Mouse (Mus musculus) hindbrain, embryonic 12.5 days (tissue): ENCODE measurements around the gene Odf3b. TPM values are rescaled to one million over a fixed set of nuclear protein-coding genes. Genes with fewer than 3 reads are reported as not detected.
A peak's percentile ranks its signal among the peaks of the same experiment; 100 is the strongest.

ENCODE experiments used
- ATAC-seq: fragments of 200-750 bp; cut with Nextera tagmentation; 2 replicates; pipeline ENCODE4 v1.8.0; 2017; ENCODE audit warnings: moderate TSS enrichment; ENCODE audit not compliant: low FRiP score
- H3K27ac ChIP-seq: fragments of 300-500 bp; sonication (generic); 2 replicates; pipeline ENCODE4 v1.5.1; 2016; ENCODE audit warnings: mild to moderate bottlenecking
- H3K27me3 ChIP-seq: fragments of 300-500 bp; sonication (generic); 2 replicates; pipeline ENCODE4 v1.6.1; 2016; ENCODE audit warnings: mild to moderate bottlenecking
- H3K36me3 ChIP-seq: fragments of 300-500 bp; sonication (generic); 2 replicates; pipeline ENCODE4 v1.6.1; 2016; ENCODE audit warnings: mild to moderate bottlenecking
- H3K4me1 ChIP-seq: fragments of 300-500 bp; sonication (generic); 2 replicates; pipeline ENCODE4 v1.6.1; 2016
- H3K4me2 ChIP-seq: fragments of 300-500 bp; sonication (generic); replicated peaks from 2 replicates; pipeline ENCODE4 v1.6.1; 2016; ENCODE audit warnings: mild to moderate bottlenecking
- H3K4me3 ChIP-seq: fragments of 300-500 bp; sonication (generic); 2 replicates; pipeline ENCODE4 v1.5.1; 2016; ENCODE audit warnings: mild to moderate bottlenecking
- H3K9ac ChIP-seq: fragments of 300-500 bp; sonication (generic); 2 replicates; pipeline ENCODE4 v1.6.1; 2016; ENCODE audit warnings: mild to moderate bottlenecking, moderate library complexity
- H3K9me3 ChIP-seq: fragments of 300-500 bp; sonication (generic); replicated peaks from 2 replicates; pipeline ENCODE4 v1.6.1; 2016; ENCODE audit warnings: mild to moderate bottlenecking
- WGBS: fragments of 180-500 bp; shearing (Covaris S2); methylation state at CpG from one replicate; pipeline ENCODE4 v1.1.7; 2016; 5-methylcytosine and 5-hydroxymethylcytosine counted together
- polyA plus RNA-seq: library from polyadenylated mRNA; unstranded; fragments of >200 nt; fragmentation: Nextera tagmentation; extraction: Ambion mirVana; gene quantifications from 2 replicates; pipeline ENCODE4 v1.2.1, GENCODE M21; 2016

Odf3b gene
- polyA plus RNA-seq, 1 experiment from 2014 or later: 2.6 TPM

GRCm38 (mm10) chr15:89373762-89374248, 5.3 kb downstream of the Odf3b start, which contains the start of gene Sco2:
Gene Sco2, minus strand, starts transcription at chr15:89373846.
- Histone ChIP-seq H3K4me1 (peaks cover 23% of the 10 kb centered on the region), H3K4me2 (peak within 1 kb of the TSS; percentile 69), H3K27me3 (peaks cover 37% of the 10 kb centered on the region), H3K9me3 (no peaks in the 10 kb centered on the region), H3K9ac (peak within 1 kb of the TSS; percentile 73), H3K36me3 (peaks cover 41% of the 10 kb centered on the region), H3K4me3 (peak within 1 kb of the TSS; percentile 63), H3K27ac (peak within 1 kb of the TSS; percentile 95)
- peak; percentile 80 for ATAC-seq
- WGBS: 0% methylated on average over 42 of the region's 42 CpGs

DNA sequence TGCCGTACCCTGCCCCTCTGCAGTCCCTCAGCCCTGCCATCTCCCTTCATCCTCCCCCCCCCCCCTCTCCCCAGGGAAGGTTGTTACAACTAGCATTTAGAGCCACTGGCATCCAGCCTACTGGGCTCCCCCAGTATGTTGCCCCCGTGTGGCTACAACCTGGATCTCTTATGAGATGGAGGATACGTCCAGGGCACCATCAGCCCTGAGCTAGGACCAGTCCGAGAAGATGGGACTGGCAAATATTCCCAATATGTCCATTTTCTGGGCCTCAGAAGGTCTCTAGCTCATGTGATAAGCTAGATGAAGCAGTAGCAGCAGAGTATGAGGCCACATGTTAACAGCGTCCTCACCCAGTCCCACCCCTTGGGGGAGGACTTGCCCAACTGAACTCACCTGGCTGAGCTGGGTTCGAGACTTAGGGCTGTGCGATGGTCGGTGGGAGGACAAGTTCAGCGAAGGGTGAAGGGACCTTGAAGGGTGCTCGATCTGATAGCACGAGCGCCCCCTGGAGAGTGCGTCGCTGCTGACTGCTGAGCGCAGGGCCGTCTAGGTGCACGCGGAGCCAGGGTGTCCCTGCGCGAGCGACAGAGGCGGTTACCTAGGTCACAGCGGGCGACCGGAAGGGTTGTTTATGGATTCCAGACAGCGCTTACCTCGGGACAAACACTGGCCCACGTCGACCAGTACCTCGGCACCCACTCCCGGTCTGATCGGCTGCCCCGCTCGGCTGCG, 5.9 kb downstream of the Odf3b start:
- H3K27me3 ChIP-seq: peaks cover 31% of the 10 kb centered on the region
- H3K4me3 ChIP-seq: peak overlapping the region; percentile 63
- peak overlapping the region; percentile 73 for H3K9ac ChIP-seq
- H3K9me3 ChIP-seq: no peaks in the 10 kb centered on the region
- peak overlapping the region; percentile 95 for H3K27ac ChIP-seq
- 2% methylated on average over 35 of the region's 35 CpGs for WGBS
- peaks cover 17% of the 10 kb centered on the region for H3K4me1 ChIP-seq
- peak overlapping the region; percentile 69 for H3K4me2 ChIP-seq
- ATAC-seq: peak; percentile 84
- peaks cover 47% of the 10 kb centered on the region for H3K36me3 ChIP-seq

DNA sequence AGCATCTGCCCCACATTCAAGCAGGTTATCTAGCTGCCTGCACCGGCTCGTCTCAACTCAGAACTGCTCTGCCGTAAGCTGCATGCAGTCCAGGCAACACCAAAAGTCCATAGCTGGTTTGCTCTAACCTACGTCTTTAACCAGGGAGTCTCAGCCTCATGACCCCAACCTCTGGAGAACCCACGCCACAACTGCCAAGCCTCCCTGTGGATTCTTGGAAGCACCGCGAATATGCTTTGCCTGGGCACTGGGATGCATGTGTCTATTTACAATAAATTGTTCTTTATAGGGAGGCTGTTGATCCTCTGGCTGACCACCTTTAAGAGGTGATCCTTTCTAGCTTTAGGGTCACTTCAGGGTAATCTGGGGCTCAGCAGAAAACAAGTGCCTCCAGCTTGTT, 6.5 kb downstream of the Odf3b start:
- peaks cover 15% of the 10 kb centered on the region for H3K4me1 ChIP-seq
- ATAC-seq: no peak
- H3K9ac ChIP-seq: 0 out of 2 replicates have a peak overlapping the region, but pooled peaks have one; percentile 73
- peaks cover 54% of the 10 kb centered on the region for H3K36me3 ChIP-seq
- peak overlapping the region; percentile 63 for H3K4me3 ChIP-seq
- WGBS: 86% methylated on average over 7 of the region's 7 CpGs
- H3K4me2 ChIP-seq: peak overlapping the region; percentile 69
- H3K9me3 ChIP-seq: no peaks in the 10 kb centered on the region
- no peak overlapping the region for H3K27ac ChIP-seq
- H3K27me3 ChIP-seq: peaks cover 24% of the 10 kb centered on the region

DNA sequence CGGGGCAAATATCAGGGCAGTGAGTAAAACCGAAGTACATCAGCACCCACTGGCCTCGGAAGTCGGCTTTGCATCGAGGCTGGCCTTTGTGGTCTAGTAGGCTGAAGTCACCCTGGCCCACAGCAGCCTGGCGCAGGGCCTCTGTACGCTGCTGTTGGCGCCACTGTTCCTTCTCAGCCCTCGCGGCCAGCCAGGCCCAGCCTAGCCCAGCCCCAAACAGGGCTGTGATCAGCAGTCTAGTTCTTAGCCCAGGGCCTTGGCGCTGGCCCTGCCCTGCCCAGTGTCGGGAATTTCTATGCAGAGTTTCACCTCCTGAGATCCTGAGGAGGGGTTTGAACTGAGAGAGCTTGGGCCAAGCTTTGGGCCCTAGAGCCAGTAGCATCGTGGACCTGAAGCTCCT, 7.0 kb downstream of the Odf3b start:
- H3K4me3 ChIP-seq: no peak overlapping the region
- no peak overlapping the region for H3K27ac ChIP-seq
- peaks cover 13% of the 10 kb centered on the region for H3K4me1 ChIP-seq
- peaks cover 20% of the 10 kb centered on the region for H3K27me3 ChIP-seq
- WGBS: 89% methylated on average over 13 of the region's 13 CpGs
- no peak overlapping the region for H3K9ac ChIP-seq
- H3K9me3 ChIP-seq: no peaks in the 10 kb centered on the region
- H3K4me2 ChIP-seq: 0 out of 2 replicates have a peak overlapping the region, but pooled peaks have one; percentile 69
- peaks cover 59% of the 10 kb centered on the region for H3K36me3 ChIP-seq
- ATAC-seq: no peak

- no peak overlapping the region for H3K9ac ChIP-seq
- H3K27me3 ChIP-seq: no peaks in the 10 kb centered on the region
- no peaks in the 10 kb centered on the region for H3K9me3 ChIP-seq
- no peak overlapping the region for H3K4me2 ChIP-seq
- no peaks in the 10 kb centered on the region for H3K4me1 ChIP-seq
- H3K36me3 ChIP-seq: peaks cover 95% of the 10 kb centered on the region
- no peak overlapping the region for H3K4me3 ChIP-seq
- no peak overlapping the region for H3K27ac ChIP-seq
- whole genome bisulfite sequencing: 90% methylated on average over 4 of the region's 4 CpGs
- no peak for ATAC-seq
Measured at GRCm38 (mm10) chr15:89365141-89365551, 13.9 kb downstream of the Odf3b start.

DNA sequence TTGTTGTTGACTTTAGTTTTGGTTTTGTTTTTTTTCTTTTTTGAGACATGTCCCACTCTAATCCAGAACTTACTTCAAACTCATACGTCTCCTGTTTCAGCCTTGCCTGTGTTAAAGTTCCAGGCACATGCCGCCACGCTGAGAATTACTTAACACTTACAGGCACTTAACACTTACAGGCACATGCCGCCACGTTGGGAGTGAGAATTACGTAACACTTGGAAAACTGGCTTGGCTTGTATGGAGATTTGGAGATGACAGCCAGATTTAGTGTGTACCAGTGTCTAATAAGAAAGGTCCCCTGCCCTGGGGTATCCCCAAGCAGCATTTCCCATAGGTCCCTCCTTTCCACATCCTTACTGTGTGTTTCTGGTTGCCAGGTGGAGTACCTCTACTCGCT, 16.0 kb downstream of the Odf3b start:
- Histone ChIP-seq H3K4me1 (peaks cover 3% of the 10 kb centered on the region; the same call in 1 of the 2 replicates), H3K9ac (no peak overlapping the region), H3K9me3 (no peaks in the 10 kb centered on the region), H3K36me3 (peaks cover 78% of the 10 kb centered on the region), H3K4me3 (no peak overlapping the region), H3K27ac (no peak overlapping the region), H3K27me3 (no peaks in the 10 kb centered on the region), H3K4me2 (no peak overlapping the region)
- WGBS: 94% methylated on average over 7 of the region's 7 CpGs
- ATAC-seq: no peak

- ATAC-seq: no peak
- Histone ChIP-seq H3K36me3 (peaks cover 36% of the 10 kb centered on the region), H3K4me3 (no peak overlapping the region), H3K27me3 (no peaks in the 10 kb centered on the region), H3K9me3 (no peaks in the 10 kb centered on the region), H3K4me2 (no peak overlapping the region), H3K9ac (no peak overlapping the region), H3K4me1 (peaks cover 30% of the 10 kb centered on the region), H3K27ac (no peak overlapping the region)
- WGBS: 88% methylated on average over 3 of the region's 3 CpGs
Measured at GRCm38 (mm10) chr15:89358784-89359183, 20.3 kb downstream of the Odf3b start.

DNA sequence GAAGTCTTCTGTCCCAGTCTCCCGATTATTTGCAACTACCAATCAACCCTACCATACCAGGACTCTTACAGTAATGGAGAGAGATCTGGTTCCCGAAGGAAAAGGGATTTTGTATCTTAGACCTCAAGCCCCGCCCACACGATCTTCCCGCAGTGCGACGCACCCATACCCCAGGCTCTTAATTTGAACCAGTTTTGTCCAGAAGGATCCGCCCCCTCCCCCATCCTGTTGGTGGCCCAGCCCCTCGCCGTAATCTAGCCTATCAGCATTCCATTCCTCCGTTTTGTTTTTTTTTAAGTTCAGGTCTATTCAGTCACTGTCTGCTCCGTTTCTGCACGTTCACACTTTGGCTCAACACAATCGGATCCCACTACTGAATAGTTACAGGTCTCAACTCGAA, 22.7 kb downstream of the Odf3b start:
- WGBS: under 1% methylated on average over 15 of the region's 15 CpGs

GRCm38 (mm10) chr15:89355241-89356187, 23.6 kb downstream of the Odf3b start, which contains the start of the genes Lmf2 and Ncaph2:
Gene Lmf2, minus strand, starts transcription at chr15:89355659.
Gene Ncaph2, plus strand, starts transcription at chr15:89355719.
- Histone ChIP-seq H3K36me3 (peaks cover 39% of the 10 kb centered on the region), H3K27me3 (no peaks in the 10 kb centered on the region), H3K4me3 (peak within 1 kb of the TSS; percentile 79), H3K9ac (peak within 1 kb of the TSS; percentile 80), H3K27ac (peak within 1 kb of the TSS; percentile 82), H3K9me3 (no peaks in the 10 kb centered on the region), H3K4me1 (peaks cover 31% of the 10 kb centered on the region), H3K4me2 (peak within 1 kb of the TSS; percentile 69)
- peak; percentile 90 for ATAC-seq
- WGBS: under 1% methylated on average over 64 of the region's 64 CpGs

More for the DNA sequence above, 22.7 kb downstream of the Odf3b start:
- peak overlapping the region; percentile 79 for H3K4me3 ChIP-seq
- peak overlapping the region; percentile 80 for H3K9ac ChIP-seq
- peaks cover 39% of the 10 kb centered on the region for H3K36me3 ChIP-seq
- H3K4me2 ChIP-seq: peak overlapping the region; percentile 69
- no peaks in the 10 kb centered on the region for H3K27me3 ChIP-seq
- peak overlapping the region; percentile 82 for H3K27ac ChIP-seq
- no peaks in the 10 kb centered on the region for H3K9me3 ChIP-seq
- ATAC-seq: peak; percentile 35; the same call in 1 of the 2 replicates
- H3K4me1 ChIP-seq: peaks cover 31% of the 10 kb centered on the region

- H3K36me3 ChIP-seq: peaks cover 36% of the 10 kb centered on the region
- H3K4me3 ChIP-seq: peak overlapping the region; percentile 79
- peak overlapping the region; percentile 80 for H3K9ac ChIP-seq
- H3K27ac ChIP-seq: no peak overlapping the region
- H3K9me3 ChIP-seq: no peaks in the 10 kb centered on the region
- H3K27me3 ChIP-seq: no peaks in the 10 kb centered on the region
- 81% methylated on average over 7 of the region's 7 CpGs for WGBS
- ATAC-seq: no peak
- peak overlapping the region; percentile 69 for H3K4me2 ChIP-seq
- H3K4me1 ChIP-seq: peaks cover 31% of the 10 kb centered on the region
Measured at GRCm38 (mm10) chr15:89354455-89354854, 24.6 kb downstream of the Odf3b start.

DNA sequence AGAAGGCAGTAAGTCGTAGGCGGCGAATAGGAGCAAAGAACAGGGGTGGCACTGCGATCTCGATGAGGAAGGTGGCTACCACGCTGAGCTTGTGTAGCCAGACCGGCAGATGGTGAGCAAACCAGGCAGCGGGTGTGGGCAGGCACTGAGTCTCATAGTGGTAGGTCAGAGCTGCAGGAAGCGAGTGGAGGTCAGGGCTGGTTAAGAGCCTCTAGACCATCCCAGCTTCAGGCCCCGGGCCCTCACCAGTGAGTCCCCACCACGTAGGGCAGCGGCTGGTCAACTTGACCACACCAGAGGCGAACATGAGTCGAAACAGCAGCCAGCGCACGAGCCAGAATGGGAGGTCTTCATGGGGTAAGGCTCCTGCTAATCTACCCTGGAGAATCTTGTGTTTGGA, 25.2 kb downstream of the Odf3b start:
- WGBS: 94% methylated on average over 16 of the region's 16 CpGs
- Histone ChIP-seq H3K9me3 (no peaks in the 10 kb centered on the region), H3K27ac (no peak overlapping the region), H3K4me1 (peaks cover 31% of the 10 kb centered on the region), H3K9ac (peak overlapping the region; percentile 80; the same call in 1 of the 2 replicates), H3K4me2 (peak overlapping the region; percentile 69), H3K27me3 (no peaks in the 10 kb centered on the region), H3K36me3 (peaks cover 36% of the 10 kb centered on the region), H3K4me3 (0 out of 2 replicates have a peak overlapping the region, but pooled peaks have one; percentile 79)
- ATAC-seq: no peak

GRCm38 (mm10) chr15:89352795-89353194, 26.3 kb downstream of the Odf3b start:
- Histone ChIP-seq H3K9me3 (no peaks in the 10 kb centered on the region), H3K4me3 (no peak overlapping the region), H3K4me1 (peaks cover 27% of the 10 kb centered on the region), H3K4me2 (no peak overlapping the region), H3K27ac (no peak overlapping the region), H3K9ac (no peak overlapping the region), H3K36me3 (peaks cover 36% of the 10 kb centered on the region), H3K27me3 (no peaks in the 10 kb centered on the region)
- WGBS: 97% methylated on average over 12 of the region's 12 CpGs
- no peak for ATAC-seq
